Mouse (Mus musculus) intestine, embryonic 14.5 days (tissue): ENCODE measurements around the gene Hoxa4. TPM values are rescaled to one million over a fixed set of nuclear protein-coding genes. Genes with fewer than 3 reads are reported as not detected.

Experiments used
- ATAC-seq: fragments of 200-750 bp; cut with Nextera tagmentation; replicated peaks from 2 replicates; pipeline ENCODE4 v1.8.0; 2017; ENCODE audit warnings: low read depth, moderate number of reproducible peaks, moderate TSS enrichment, moderate library complexity; ENCODE audit not compliant: low FRiP score, low TSS enrichment
- DNase-seq: peaks from one replicate; pipeline ENCODE4 v3.0.0-alpha.2; 2018; ENCODE audit warnings: low spot score
- H3K27ac ChIP-seq: fragments of 300-500 bp; sonication (generic); 2 replicates; pipeline ENCODE4 v1.5.1; 2014; ENCODE audit warnings: low read depth, mild to moderate bottlenecking, control low read depth
- H3K27me3 ChIP-seq: fragments of 300-500 bp; sonication (generic); replicated peaks from 2 replicates; pipeline ENCODE4 v1.6.1; 2014; ENCODE audit warnings: low read length, control low read depth; ENCODE audit not compliant: control insufficient read depth, insufficient read depth
- H3K36me3 ChIP-seq: fragments of 300-500 bp; sonication (generic); 2 replicates; pipeline ENCODE4 v1.6.1; 2014; ENCODE audit warnings: low read length, control low read depth; ENCODE audit not compliant: control insufficient read depth, insufficient read depth
- H3K4me1 ChIP-seq: fragments of 300-500 bp; sonication (generic); replicated peaks from 2 replicates; pipeline ENCODE4 v1.6.1; 2014; ENCODE audit warnings: low read length, control low read depth, mixed read lengths; ENCODE audit not compliant: control insufficient read depth, insufficient read depth
- H3K4me2 ChIP-seq: fragments of 300-500 bp; sonication (generic); 2 replicates; pipeline ENCODE4 v1.6.1; 2014; ENCODE audit warnings: low read length
- H3K4me3 ChIP-seq: fragments of 300-500 bp; sonication (generic); 2 replicates; pipeline ENCODE4 v1.5.1; 2014; ENCODE audit warnings: low read depth, low read length, control low read depth, mixed read lengths
- H3K9ac ChIP-seq: fragments of 300-500 bp; sonication (generic); 2 replicates; pipeline ENCODE4 v1.6.1; 2014; ENCODE audit warnings: mild to moderate bottlenecking, low read length
- H3K9me3 ChIP-seq: fragments of 300-500 bp; sonication (generic); 2 replicates; pipeline ENCODE4 v1.6.1; 2016; ENCODE audit warnings: low read length, control low read depth; ENCODE audit not compliant: control insufficient read depth
- WGBS: fragments of 180-500 bp; shearing (Covaris S2); extraction: QIAGEN DNeasy Blood & Tissue Kit; methylation state at CpG from one replicate; pipeline ENCODE4 v1.1.7; 2014; 5-methylcytosine and 5-hydroxymethylcytosine counted together
- polyA plus RNA-seq: library from polyadenylated mRNA; unstranded; fragments of >200 nt; fragmentation: Nextera tagmentation; extraction: Ambion mirVana; gene quantifications from 2 replicates; pipeline ENCODE4 v1.2.1, GENCODE M21; 2014

Hoxa4 gene
- polyA plus RNA-seq, 1 experiment from 2014 or later: 7.5 TPM

GRCm38 (mm10) chr6:52224895-52225611 is 33.5 kb upstream of the Hoxa4 start:
- 2% methylated on average over 36 of the region's 36 CpGs for WGBS
- H3K27me3 ChIP-seq: peaks cover 98% of the 10 kb centered on the region
- H3K27ac ChIP-seq: peak overlapping the region; percentile 44
- ATAC-seq (no peak), DNase-seq (peak; percentile 79)
- H3K9ac ChIP-seq: peak overlapping the region; percentile 57
- H3K4me2 ChIP-seq: peak overlapping the region; percentile 96
- no peaks in the 10 kb centered on the region for H3K36me3 ChIP-seq
- H3K4me3 ChIP-seq: peak overlapping the region; percentile 59
- H3K4me1 ChIP-seq: peaks cover 6% of the 10 kb centered on the region; the same call in 1 of the 2 replicates
- no peaks in the 10 kb centered on the region for H3K9me3 ChIP-seq

DNA sequence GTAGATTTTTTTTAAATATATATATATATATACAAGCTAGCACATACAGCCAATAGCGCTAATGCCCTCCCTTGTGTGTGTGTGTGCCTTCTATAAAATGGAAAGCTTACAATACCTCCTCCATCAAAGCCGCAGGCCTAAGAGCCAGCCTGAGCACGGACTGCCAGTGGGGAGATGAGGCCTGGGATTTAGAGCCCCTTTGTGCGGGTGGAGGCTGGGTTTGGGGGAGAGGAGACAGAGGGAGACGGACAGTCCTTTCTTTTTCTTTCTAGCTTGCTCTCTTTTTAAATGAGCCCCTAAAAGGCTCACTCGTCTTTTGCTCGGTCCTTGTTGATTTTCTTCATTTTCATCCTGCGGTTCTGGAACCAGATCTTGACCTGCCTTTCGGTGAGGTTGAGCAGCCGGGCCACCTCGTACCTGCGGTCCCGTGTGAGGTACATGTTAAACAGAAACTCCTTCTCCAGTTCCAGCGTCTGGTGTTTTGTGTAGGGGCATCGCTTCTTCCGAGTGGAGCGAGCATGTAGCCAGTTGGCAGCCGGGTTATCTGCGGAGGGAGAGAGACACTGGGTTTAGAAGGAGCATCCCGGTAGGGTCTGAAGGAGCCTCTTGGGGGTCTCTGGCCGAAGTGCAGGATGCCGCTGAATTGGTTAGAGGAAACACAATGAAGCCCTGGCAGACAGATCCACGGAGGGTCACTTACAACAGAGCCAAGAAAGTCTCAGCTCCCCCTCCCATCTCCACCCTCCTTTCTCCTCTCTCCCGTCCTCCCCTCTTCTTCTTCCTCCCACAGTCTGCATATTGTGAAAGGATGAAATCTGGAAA is 32.6 kb upstream of the Hoxa4 start:
- Histone ChIP-seq H3K9ac (peak overlapping the region; percentile 57), H3K4me3 (peak overlapping the region; percentile 59), H3K27ac (peak overlapping the region; percentile 40; the same call in 1 of the 2 replicates), H3K4me2 (peak overlapping the region; percentile 96), H3K27me3 (peaks cover 98% of the 10 kb centered on the region), H3K4me1 (peaks cover 8% of the 10 kb centered on the region; the same call in 1 of the 2 replicates), H3K9me3 (no peaks in the 10 kb centered on the region), H3K36me3 (no peaks in the 10 kb centered on the region)
- ATAC-seq (no peak), DNase-seq (peak; percentile 74)
- 13% methylated on average over 23 of the region's 24 CpGs for WGBS

DNA sequence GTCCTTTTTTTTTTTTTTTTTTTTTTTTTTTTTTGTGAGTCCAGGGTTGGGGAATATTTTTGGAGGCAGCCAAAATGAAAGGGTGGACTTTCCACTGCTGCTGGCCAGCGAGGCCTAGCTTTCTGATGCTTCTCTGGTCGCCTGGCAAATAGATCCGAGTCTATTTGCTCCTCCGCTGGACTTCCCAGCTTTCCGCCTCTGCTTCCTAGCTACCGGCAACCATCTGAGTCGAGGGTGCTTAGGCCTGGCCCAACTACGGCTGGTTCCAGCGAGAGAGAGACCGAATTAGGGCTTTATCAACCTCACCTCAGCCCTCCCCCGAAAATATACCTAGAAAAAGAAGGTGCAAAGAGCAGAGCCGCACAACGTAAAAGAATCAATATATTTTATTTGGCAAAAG is 31.2 kb upstream of the Hoxa4 start:
- no peak for ATAC-seq
- no peaks in the 10 kb centered on the region for H3K9me3 ChIP-seq
- H3K27me3 ChIP-seq: peaks cover 98% of the 10 kb centered on the region
- H3K4me2 ChIP-seq: peak overlapping the region; percentile 96
- no peaks in the 10 kb centered on the region for H3K36me3 ChIP-seq
- no peak for DNase-seq
- peak overlapping the region; percentile 57; the same call in 1 of the 2 replicates for H3K9ac ChIP-seq
- peaks cover 10% of the 10 kb centered on the region; the same call in 1 of the 2 replicates for H3K4me1 ChIP-seq
- peak overlapping the region; percentile 59 for H3K4me3 ChIP-seq
- H3K27ac ChIP-seq: peak overlapping the region; percentile 84; the same call in 1 of the 2 replicates
- 32% methylated on average over 13 of the region's 13 CpGs for WGBS

DNA sequence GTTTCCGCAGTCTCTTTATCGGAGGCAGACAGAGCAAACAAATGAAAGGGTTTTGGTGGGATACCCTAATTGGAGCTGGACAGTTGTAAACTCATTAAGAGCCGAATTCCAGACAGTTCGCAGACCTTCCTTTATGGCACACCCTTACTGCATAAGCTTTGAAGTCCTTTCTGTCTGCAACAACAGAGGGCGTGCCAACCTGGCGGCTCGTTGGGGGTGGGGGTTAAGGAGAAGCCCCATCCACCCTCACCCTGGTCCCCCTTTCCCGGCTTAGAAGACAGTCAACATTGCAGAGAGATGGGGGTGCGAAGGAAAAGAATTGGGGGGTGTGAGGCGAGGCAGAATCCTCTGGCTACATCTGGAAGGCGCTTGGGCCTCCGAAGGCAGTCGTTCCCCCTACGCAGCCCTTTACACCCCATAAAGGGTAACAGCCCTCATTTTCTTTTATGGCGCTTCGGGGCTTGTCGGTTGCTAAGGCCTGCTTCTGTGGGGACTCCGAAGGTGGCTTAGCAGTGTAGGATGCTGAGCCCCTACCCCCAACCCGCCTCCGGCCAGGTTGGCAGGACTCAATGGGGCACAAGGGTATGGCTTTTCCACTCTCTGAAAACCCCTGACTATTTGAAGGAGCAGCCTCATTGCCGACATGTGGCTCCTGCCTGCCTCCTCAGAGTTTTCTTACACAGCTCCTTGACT is 30.6 kb upstream of the Hoxa4 start:
- H3K27ac ChIP-seq: peak overlapping the region; percentile 84
- ATAC-seq (0 out of 2 replicates have a peak, but pooled peaks have one; percentile 10), DNase-seq (no peak)
- H3K36me3 ChIP-seq: no peaks in the 10 kb centered on the region
- peak overlapping the region; percentile 96 for H3K4me2 ChIP-seq
- peak overlapping the region; percentile 36; the same call in 1 of the 2 replicates for H3K9ac ChIP-seq
- H3K4me1 ChIP-seq: peaks cover 15% of the 10 kb centered on the region; the same call in 1 of the 2 replicates
- H3K27me3 ChIP-seq: peaks cover 96% of the 10 kb centered on the region
- no peaks in the 10 kb centered on the region for H3K9me3 ChIP-seq
- 11% methylated on average over 21 of the region's 21 CpGs for WGBS
- peak overlapping the region; percentile 59 for H3K4me3 ChIP-seq

DNA sequence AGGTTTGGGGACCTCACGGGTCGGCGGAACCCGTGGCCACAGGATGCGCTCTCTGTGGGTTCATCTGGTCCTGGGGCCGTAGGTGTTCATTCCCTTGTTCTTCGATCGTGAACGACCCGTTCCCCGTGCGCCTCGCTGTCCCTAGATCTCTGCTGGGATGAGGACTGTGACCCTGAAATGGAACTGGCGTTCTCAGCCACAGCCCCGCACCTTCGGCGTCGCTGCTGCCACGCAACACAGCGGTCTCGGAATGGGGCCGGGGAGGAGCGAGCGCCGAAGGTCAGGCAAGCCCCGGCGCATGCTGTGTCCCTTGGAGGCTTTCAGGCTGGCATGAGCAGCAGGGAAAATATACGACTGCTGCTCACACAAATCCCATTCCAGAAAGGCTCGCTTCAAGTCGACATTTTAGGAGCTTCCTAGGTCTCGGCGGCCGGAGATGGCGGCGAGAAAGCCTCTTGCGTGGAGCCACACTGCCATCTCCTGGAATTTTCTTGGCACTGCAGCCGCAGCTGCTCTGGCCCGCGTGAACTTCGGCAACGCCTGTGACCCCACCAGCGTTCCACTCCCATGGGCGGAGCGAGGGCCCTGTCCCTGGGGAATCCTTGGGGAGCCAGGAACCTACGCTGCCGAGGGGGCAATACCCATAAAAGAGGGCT is 29.9 kb upstream of the Hoxa4 start, which contains the start of gene Hoxa7:
Hoxa7 (minus strand) TSS at position 518 of the 656 bp plus-strand sequence.
- peak within 1 kb of the TSS; percentile 64 for H3K9ac ChIP-seq
- H3K4me1 ChIP-seq: peaks cover 15% of the 10 kb centered on the region; the same call in 1 of the 2 replicates
- H3K36me3 ChIP-seq: no peaks in the 10 kb centered on the region
- ATAC-seq (peak; percentile 45), DNase-seq (peak; percentile 98)
- H3K27ac ChIP-seq: peak within 1 kb of the TSS; percentile 84
- H3K4me3 ChIP-seq: peak within 1 kb of the TSS; percentile 59
- 2% methylated on average over 46 of the region's 46 CpGs for WGBS
- H3K9me3 ChIP-seq: no peaks in the 10 kb centered on the region
- peaks cover 95% of the 10 kb centered on the region for H3K27me3 ChIP-seq
- H3K4me2 ChIP-seq: peak within 1 kb of the TSS; percentile 96

- H3K4me2 ChIP-seq: peak overlapping the region; percentile 96
- peak overlapping the region; percentile 64 for H3K9ac ChIP-seq
- peaks cover 19% of the 10 kb centered on the region; the same call in 1 of the 2 replicates for H3K4me1 ChIP-seq
- ATAC-seq: no peak
- peaks cover 95% of the 10 kb centered on the region for H3K27me3 ChIP-seq
- H3K36me3 ChIP-seq: no peaks in the 10 kb centered on the region
- 16% methylated on average over 12 of the region's 12 CpGs for WGBS
- no peak for DNase-seq
- peak overlapping the region; percentile 84; the same call in 1 of the 2 replicates for H3K27ac ChIP-seq
- H3K9me3 ChIP-seq: no peaks in the 10 kb centered on the region
- peak overlapping the region; percentile 59 for H3K4me3 ChIP-seq
Measured at GRCm38 (mm10) chr6:52220865-52221310, 29.3 kb upstream of the Hoxa4 start.

DNA sequence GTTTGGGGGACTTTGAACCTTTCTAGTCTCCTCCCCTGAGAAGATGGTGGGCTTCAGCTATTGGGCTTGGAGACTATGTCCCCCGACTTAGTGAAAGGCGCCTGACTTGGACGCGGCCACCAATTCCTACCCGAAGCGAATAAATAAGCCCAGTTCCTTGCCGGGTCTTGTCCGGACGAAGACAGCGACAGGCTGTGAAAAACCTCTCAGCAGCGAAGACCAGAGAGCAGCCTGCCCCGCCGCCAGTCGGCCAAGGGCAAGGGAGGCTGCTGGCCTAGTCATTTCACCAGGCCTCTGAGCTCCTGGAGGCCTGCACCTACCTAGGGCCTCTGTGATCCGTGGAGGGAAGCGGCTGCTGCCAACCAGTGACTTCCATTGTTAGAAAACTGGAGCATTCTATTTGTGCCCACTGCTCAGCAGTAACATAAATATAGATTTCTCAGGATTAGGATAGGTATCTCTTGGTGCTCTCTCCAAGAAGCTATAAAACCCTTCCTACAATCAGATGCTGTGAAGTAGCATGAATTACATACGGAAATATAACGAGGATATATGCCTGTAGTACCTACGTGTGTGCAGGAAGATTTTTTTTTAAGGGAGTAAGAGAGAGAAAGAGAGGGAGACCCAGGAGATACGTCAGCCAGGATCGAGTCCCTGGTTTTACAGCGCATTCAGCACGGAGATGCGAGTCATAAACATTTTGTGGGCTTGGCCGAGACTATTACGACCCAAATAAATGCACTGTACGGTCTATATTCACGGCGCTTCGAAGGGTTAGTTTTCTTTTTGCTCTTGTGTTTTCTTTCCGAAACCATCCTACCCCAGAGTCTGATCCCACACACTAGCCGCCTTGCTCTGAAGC is 28.7 kb upstream of the Hoxa4 start:
- Histone ChIP-seq H3K4me3 (peak overlapping the region; percentile 59), H3K27ac (peak overlapping the region; percentile 84; the same call in 1 of the 2 replicates), H3K4me1 (peaks cover 23% of the 10 kb centered on the region; the same call in 1 of the 2 replicates), H3K9me3 (no peaks in the 10 kb centered on the region), H3K9ac (peak overlapping the region; percentile 64; the same call in 1 of the 2 replicates), H3K4me2 (peak overlapping the region; percentile 96), H3K36me3 (no peaks in the 10 kb centered on the region), H3K27me3 (peaks cover 95% of the 10 kb centered on the region)
- WGBS: 37% methylated on average over 32 of the region's 32 CpGs
- ATAC-seq (no peak), DNase-seq (peak; percentile 85)
